Mouse (Mus musculus) bone marrow, adult 2 months (tissue): ENCODE data around the gene Khdc1c.
"Not testable (repeated sequence)": the region's sequence is repeated elsewhere in the genome, so short reads cannot be mapped to it uniquely, and the experiment has no call there.

Source experiments
- CTCF ChIP-seq: fragments of 200-500 bp; IDR thresholded peaks from 2 replicates; pipeline ENCODE4 v1.5.1; 2011; ENCODE audit warnings: low read length, control low read depth; ENCODE audit not compliant: control insufficient read depth, insufficient read depth
- POLR2A ChIP-seq: fragments of 200-500 bp; IDR thresholded peaks from 2 replicates; pipeline ENCODE4 v1.6.1; 2011; ENCODE audit warnings: low read depth, mild to moderate bottlenecking, control low read depth, low read length, borderline replicate concordance; ENCODE audit not compliant: control insufficient read depth

- not testable (repeated sequence) for TF ChIP-seq POLR2A, CTCF
Measured at GRCm38 (mm10) chr1:21344752-21345151, 23.4 kb upstream of the Khdc1c start.
